Mouse (Mus musculus) lung, embryonic 16.5 days (tissue): ENCODE results near the gene Ulk4. TPM values are rescaled to one million over a fixed set of nuclear protein-coding genes. Genes with fewer than 3 reads are reported as not detected.

Experiments
- ATAC-seq: fragments of 200-750 bp; cut with Nextera tagmentation; 2 replicates; pipeline ENCODE4 v1.8.0; 2017; ENCODE audit warnings: low read depth, mild to moderate bottlenecking, moderate library complexity
- H3K27ac ChIP-seq: fragments of 300-500 bp; sonication (generic); 2 replicates; pipeline ENCODE4 v1.5.1; 2014; ENCODE audit warnings: mild to moderate bottlenecking, control low read depth, low read length
- H3K27me3 ChIP-seq: fragments of 300-500 bp; sonication (generic); 2 replicates; pipeline ENCODE4 v1.6.1; 2014; ENCODE audit warnings: low read depth, low read length, mixed read lengths; ENCODE audit not compliant: control insufficient read depth, insufficient read depth
- H3K36me3 ChIP-seq: fragments of 300-500 bp; sonication (generic); 2 replicates; pipeline ENCODE4 v1.6.1; 2014; ENCODE audit warnings: low read length; ENCODE audit not compliant: control insufficient read depth, insufficient read depth
- H3K4me1 ChIP-seq: fragments of 300-500 bp; sonication (generic); replicated peaks from 2 replicates; pipeline ENCODE4 v1.6.1; 2014; ENCODE audit warnings: low read length, mixed read lengths; ENCODE audit not compliant: control insufficient read depth, insufficient read depth
- H3K4me2 ChIP-seq: fragments of 300-500 bp; sonication (generic); 2 replicates; pipeline ENCODE4 v1.6.1; 2014; ENCODE audit warnings: low read depth, low read length, control low read depth
- H3K4me3 ChIP-seq: fragments of 300-500 bp; sonication (generic); 2 replicates; pipeline ENCODE4 v1.5.1; 2014; ENCODE audit warnings: mild to moderate bottlenecking, low read length, control low read depth
- H3K9ac ChIP-seq: fragments of 300-500 bp; sonication (generic); 2 replicates; pipeline ENCODE4 v1.6.1; 2014; ENCODE audit warnings: low read length, control low read depth
- H3K9me3 ChIP-seq: fragments of 300-500 bp; sonication (generic); 2 replicates; pipeline ENCODE4 v1.6.1; 2016; ENCODE audit warnings: low read length; ENCODE audit not compliant: control insufficient read depth
- WGBS: fragments of 180-500 bp; shearing (Covaris S2); extraction: QIAGEN DNeasy Blood & Tissue Kit; methylation state at CpG from one replicate; pipeline ENCODE4 v1.1.7; 2014; 5-methylcytosine and 5-hydroxymethylcytosine counted together
- polyA plus RNA-seq: library from polyadenylated mRNA; unstranded; fragments of >200 nt; fragmentation: Nextera tagmentation; extraction: Ambion mirVana; gene quantifications from 2 replicates; pipeline ENCODE4 v1.2.1, GENCODE M21; 2015

Gene Ulk4
- polyA plus RNA-seq, 1 experiment from 2014 or later: 155 TPM

DNA sequence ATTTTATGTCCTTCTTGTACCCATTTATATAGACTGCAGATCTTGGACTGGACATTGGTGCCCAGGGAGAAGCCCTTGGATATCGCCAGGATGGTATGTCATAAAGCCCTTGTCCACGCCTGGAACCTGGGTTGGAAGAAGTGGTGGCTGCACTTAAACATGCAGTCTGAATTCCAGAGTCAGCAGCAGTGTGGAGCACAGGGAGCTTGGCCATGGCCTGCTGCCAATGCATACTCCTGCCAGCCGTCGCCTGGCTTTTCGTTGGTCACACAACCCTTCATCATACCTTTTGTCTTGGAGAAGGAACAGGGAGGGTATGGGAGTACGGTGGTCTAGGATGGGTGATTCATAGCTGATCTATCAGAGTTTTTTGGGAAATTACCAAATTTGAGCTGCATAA lies 318.4 kb downstream of the Ulk4 start:
- no peaks in the 10 kb centered on the region for H3K27me3 ChIP-seq
- H3K9ac ChIP-seq: no peak overlapping the region
- H3K36me3 ChIP-seq: peaks cover 92% of the 10 kb centered on the region
- ATAC-seq: no peak
- 0 out of 2 replicates have a peak, but pooled peaks cover 2% of the 10 kb centered on the region for H3K4me1 ChIP-seq
- no peak overlapping the region for H3K4me3 ChIP-seq
- H3K9me3 ChIP-seq: no peaks in the 10 kb centered on the region
- no peak overlapping the region for H3K27ac ChIP-seq
- no peak overlapping the region for H3K4me2 ChIP-seq
- WGBS: 63% methylated on average over 6 of the region's 6 CpGs

DNA sequence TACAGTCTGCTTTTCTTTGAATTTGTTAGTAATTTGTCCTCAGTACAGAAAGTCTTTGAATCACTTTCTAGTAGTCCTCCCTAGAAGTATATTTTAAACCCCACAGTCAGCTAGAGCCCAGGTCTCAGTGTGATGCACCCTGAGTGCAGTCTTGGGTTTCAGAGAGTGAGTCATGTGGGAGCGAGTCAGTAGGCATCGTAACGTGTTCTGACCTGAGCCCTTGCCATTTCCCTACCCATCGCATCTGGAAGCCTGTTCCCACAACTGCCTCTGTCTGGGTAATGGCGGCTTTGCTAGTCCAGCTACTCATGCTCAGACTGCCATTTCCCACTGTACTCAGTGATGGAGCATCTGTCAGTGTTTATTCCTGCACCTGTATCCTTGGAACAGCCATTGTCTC lies 318.9 kb downstream of the Ulk4 start:
- H3K4me1 ChIP-seq: 0 out of 2 replicates have a peak, but pooled peaks cover 2% of the 10 kb centered on the region

DNA sequence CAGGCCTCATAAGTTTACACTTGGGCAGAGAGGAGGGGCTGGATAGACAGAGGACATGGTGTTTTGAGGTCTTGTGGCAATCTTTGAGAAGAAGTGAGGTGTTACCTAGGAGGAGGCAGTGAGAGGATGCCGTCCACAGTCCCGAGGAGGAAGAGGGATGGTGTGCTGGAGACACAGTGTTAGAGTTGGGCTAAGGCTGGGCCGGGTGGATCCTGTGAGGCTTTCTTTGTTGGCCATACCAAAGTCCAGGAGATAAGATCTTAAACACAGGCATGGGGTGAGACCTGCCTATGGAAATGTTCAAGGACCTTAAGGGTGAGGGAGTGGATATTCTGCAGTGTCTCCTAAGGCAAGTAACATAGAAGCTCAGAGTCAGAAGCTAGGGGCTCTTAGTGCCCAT lies 325.1 kb downstream of the Ulk4 start:
- H3K4me2 ChIP-seq: no peak overlapping the region
- H3K9me3 ChIP-seq: no peaks in the 10 kb centered on the region
- no peaks in the 10 kb centered on the region; the same call in 1 of the 2 replicates for H3K4me1 ChIP-seq
- H3K27me3 ChIP-seq: no peaks in the 10 kb centered on the region
- ATAC-seq: no peak
- WGBS: 72% methylated on average over 3 of the region's 3 CpGs
- peaks cover 65% of the 10 kb centered on the region for H3K36me3 ChIP-seq
- no peak overlapping the region for H3K27ac ChIP-seq
- no peak overlapping the region for H3K9ac ChIP-seq
- no peak overlapping the region for H3K4me3 ChIP-seq

More for the DNA sequence above, 318.9 kb downstream of the Ulk4 start:
- ATAC-seq: no peak
- no peaks in the 10 kb centered on the region for H3K9me3 ChIP-seq
- H3K27ac ChIP-seq: no peak overlapping the region
- no peak overlapping the region for H3K4me3 ChIP-seq
- 88% methylated on average over 5 of the region's 5 CpGs for WGBS
- H3K9ac ChIP-seq: no peak overlapping the region
- no peaks in the 10 kb centered on the region for H3K27me3 ChIP-seq
- no peak overlapping the region for H3K4me2 ChIP-seq
- peaks cover 93% of the 10 kb centered on the region for H3K36me3 ChIP-seq

DNA sequence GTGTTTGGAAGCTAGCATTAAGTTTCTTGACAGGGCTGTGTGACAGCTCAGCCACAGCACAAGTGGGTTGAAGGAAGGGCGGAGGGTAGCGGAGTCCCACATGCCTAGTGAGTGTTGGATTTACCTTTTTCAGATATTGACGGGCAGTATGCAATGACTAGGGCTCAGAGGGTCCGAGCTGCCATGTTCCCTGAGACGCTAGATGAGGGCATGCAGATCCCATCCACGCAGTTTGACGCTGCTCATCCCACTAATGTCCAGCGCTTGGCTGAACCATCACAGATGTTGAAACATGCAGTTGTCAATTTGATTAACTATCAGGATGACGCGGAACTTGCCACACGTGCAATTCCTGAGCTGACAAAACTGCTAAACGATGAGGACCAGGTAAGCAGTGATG lies 326.2 kb downstream of the Ulk4 start:
- WGBS: 88% methylated on average over 12 of the region's 12 CpGs
- no peak overlapping the region for H3K9ac ChIP-seq
- H3K4me2 ChIP-seq: no peak overlapping the region

DNA sequence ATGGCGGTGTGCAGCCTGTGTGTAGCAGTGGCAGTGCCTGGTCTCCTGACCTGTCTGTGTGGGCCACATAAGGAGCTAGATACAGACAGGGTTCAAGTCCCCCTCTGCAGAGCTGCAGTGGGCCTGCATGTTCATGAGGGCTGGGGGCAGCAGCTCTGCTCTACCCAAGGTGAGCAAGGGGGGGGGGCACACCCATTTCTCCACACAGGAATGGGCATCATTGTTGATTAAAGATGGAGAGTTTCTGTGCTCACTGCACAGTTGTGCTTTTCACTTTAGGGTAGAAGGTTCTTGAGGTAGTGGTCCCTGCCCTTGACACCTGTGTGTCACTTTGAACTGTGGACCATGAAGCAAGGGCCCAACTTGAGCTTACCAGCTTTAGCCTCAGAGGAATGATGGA lies 328.2 kb downstream of the Ulk4 start:
- Histone ChIP-seq H3K4me2 (no peak overlapping the region), H3K36me3 (peaks cover 36% of the 10 kb centered on the region), H3K4me1 (no peaks in the 10 kb centered on the region; the same call in none of the 2 replicates), H3K27me3 (no peaks in the 10 kb centered on the region), H3K9ac (no peak overlapping the region), H3K27ac (no peak overlapping the region), H3K9me3 (no peaks in the 10 kb centered on the region), H3K4me3 (no peak overlapping the region)
- WGBS: 100% methylated on average over 1 of the region's 1 CpGs
- ATAC-seq: no peak

More for the DNA sequence above, 326.2 kb downstream of the Ulk4 start:
- Histone ChIP-seq H3K36me3 (peaks cover 55% of the 10 kb centered on the region), H3K4me1 (no peaks in the 10 kb centered on the region; the same call in none of the 2 replicates), H3K27me3 (no peaks in the 10 kb centered on the region), H3K4me3 (no peak overlapping the region), H3K27ac (no peak overlapping the region), H3K9me3 (no peaks in the 10 kb centered on the region)
- no peak for ATAC-seq

DNA sequence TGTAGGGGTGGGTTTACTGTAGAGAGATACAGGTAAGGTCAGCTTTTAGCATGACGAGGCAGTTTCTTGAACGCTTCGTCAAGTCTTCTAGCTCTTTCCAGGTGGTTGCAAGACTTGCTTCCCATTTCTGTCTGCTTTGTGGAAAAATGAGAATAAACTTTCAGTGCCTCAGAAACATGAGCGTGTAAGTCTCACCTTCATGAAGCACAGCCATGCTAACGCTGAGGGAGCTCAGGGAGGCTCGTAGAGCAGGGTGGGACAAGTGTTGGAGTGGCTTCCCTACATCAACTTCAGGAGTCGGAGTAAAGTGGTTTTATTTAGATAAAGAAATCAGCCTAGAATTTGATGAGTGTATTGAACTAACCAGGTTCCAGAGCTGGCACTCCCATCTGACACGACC lies 330.9 kb downstream of the Ulk4 start:
- Histone ChIP-seq H3K27ac (no peak overlapping the region), H3K9ac (no peak overlapping the region), H3K9me3 (no peaks in the 10 kb centered on the region), H3K27me3 (no peaks in the 10 kb centered on the region), H3K4me2 (no peak overlapping the region), H3K4me1 (peaks cover 4% of the 10 kb centered on the region), H3K4me3 (no peak overlapping the region), H3K36me3 (peaks cover 9% of the 10 kb centered on the region)
- WGBS: 52% methylated on average over 8 of the region's 8 CpGs
- no peak for ATAC-seq

DNA sequence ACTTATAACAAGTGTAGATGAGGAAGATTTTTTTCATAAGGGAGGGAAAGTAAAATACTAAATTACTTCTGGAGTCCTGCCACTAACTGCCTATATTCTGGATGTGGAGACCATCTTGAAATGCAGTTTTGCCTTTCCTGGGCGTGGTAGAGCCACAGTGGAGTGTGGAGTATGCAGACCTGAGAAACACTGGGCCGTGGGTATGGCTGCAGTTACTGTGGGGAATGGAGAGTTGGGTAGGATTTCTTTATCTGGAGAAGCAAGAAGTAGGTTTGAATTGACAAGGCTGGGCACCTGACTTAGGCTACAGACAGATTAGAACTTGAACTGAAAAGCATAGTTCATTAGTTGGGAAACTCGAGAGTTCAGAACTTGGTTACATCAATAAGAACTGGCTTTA lies 332.8 kb downstream of the Ulk4 start:
- H3K4me1 ChIP-seq: peaks cover 15% of the 10 kb centered on the region
- H3K27ac ChIP-seq: no peak overlapping the region
- WGBS: 61% methylated on average over 3 of the region's 3 CpGs
- no peaks in the 10 kb centered on the region for H3K36me3 ChIP-seq
- no peak for ATAC-seq
- no peaks in the 10 kb centered on the region for H3K27me3 ChIP-seq
- no peaks in the 10 kb centered on the region for H3K9me3 ChIP-seq
- no peak overlapping the region for H3K4me2 ChIP-seq
- no peak overlapping the region for H3K9ac ChIP-seq
- H3K4me3 ChIP-seq: no peak overlapping the region

DNA sequence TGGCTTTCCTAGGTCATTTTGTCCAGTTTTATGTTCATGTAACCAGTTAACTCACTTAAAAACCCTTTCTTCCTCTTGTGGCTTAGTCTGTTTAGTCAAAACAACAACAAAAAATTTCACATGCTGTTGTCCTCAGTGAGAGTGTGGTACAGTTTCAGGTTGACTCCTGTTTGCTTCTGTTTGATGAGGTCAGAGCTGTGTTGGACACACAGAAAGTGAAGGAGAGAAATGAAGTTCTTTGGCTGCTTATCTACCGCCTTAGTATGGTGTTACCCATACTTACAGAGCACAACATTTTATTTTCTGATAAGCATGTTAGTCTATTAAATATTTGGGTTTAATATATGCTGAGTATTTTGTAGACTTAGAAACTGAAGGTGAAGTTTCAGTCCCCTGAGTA lies 333.2 kb downstream of the Ulk4 start:
- Histone ChIP-seq H3K36me3 (no peaks in the 10 kb centered on the region), H3K4me1 (peaks cover 16% of the 10 kb centered on the region), H3K4me2 (no peak overlapping the region), H3K27me3 (no peaks in the 10 kb centered on the region), H3K4me3 (no peak overlapping the region), H3K9ac (no peak overlapping the region), H3K27ac (no peak overlapping the region), H3K9me3 (no peaks in the 10 kb centered on the region)
- 65% methylated on average over 1 of the region's 1 CpGs for WGBS
- no peak for ATAC-seq

DNA sequence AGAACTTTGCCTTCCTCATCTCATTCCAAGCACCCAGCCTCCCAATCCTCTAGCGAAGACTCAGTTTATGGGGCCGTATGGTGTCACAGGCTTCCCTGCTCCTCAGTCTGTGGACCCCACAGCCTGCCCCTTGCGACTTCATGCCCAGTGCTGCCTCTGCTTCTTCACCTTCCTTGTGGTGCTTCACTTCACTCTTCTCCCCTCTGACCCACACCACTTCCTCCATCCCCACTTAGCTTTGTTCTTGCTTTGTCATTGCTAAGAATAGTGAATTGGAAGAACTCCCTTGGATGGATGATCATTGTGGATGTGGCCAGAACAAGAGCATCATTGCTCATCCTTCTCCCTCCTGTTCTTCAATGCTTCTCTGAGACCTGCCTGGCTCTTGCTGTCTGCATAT lies 336.1 kb downstream of the Ulk4 start:
- H3K27ac ChIP-seq: no peak overlapping the region
- no peak overlapping the region for H3K4me2 ChIP-seq
- no peaks in the 10 kb centered on the region for H3K27me3 ChIP-seq
- H3K4me1 ChIP-seq: peaks cover 30% of the 10 kb centered on the region
- H3K9me3 ChIP-seq: no peaks in the 10 kb centered on the region
- 83% methylated on average over 3 of the region's 3 CpGs for WGBS
- H3K4me3 ChIP-seq: no peak overlapping the region
- H3K9ac ChIP-seq: no peak overlapping the region
- ATAC-seq: no peak
- H3K36me3 ChIP-seq: no peaks in the 10 kb centered on the region

DNA sequence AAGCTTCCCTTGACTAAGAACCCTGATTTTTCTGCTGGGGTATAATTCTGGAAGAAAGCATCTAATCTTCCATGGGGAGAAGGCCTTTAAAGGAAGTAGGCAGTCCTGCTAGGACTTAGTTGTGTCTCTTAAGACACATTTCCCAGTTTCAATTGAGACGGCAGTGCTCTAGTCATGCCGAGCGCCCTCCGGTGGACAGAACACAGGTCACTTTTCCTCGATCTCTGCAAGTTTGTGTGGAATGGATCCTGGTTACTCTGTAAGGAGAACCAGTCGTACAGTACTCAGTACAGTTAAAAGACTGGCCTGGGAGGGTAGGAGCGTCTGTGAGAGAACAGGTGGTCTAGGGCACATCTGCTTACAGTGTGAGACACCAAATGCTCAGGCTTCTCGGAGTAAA lies 340.6 kb downstream of the Ulk4 start:
- WGBS: 8% methylated on average over 8 of the region's 8 CpGs
- H3K4me3 ChIP-seq: peak overlapping the region; percentile 90
- H3K27me3 ChIP-seq: no peaks in the 10 kb centered on the region
- H3K9ac ChIP-seq: peak overlapping the region; percentile 27; the same call in 1 of the 2 replicates
- no peaks in the 10 kb centered on the region for H3K36me3 ChIP-seq
- no peaks in the 10 kb centered on the region for H3K9me3 ChIP-seq
- peak overlapping the region; percentile 73 for H3K4me2 ChIP-seq
- ATAC-seq: no peak
- no peak overlapping the region for H3K27ac ChIP-seq
- peaks cover 36% of the 10 kb centered on the region for H3K4me1 ChIP-seq
